Mouse (Mus musculus) ES-Bruce4 (cell line): ENCODE data around the gene Rhbdd1. TPM values are rescaled to one million over a fixed set of nuclear protein-coding genes. Genes with fewer than 3 reads are reported as not detected.

ENCODE experiments used
- H3K27ac ChIP-seq: 2 replicates; pipeline ENCODE4 v1.5.1; 2012; ENCODE audit warnings: low read length, inconsistent platforms; ENCODE audit not compliant: insufficient read depth
- H3K27me3 ChIP-seq: 2 replicates; pipeline ENCODE4 v1.6.1; 2012; ENCODE audit warnings: mild to moderate bottlenecking, low read length, inconsistent platforms; ENCODE audit not compliant: control insufficient read depth, poor library complexity, insufficient read depth, severe bottlenecking
- H3K36me3 ChIP-seq: 2 replicates; pipeline ENCODE4 v1.6.1; 2012; ENCODE audit warnings: inconsistent platforms, mild to moderate bottlenecking, low read length, moderate library complexity; ENCODE audit not compliant: control insufficient read depth, poor library complexity, insufficient read depth, severe bottlenecking
- H3K4me1 ChIP-seq: one replicate; pipeline ENCODE4 v1.8.1; 2011; ENCODE audit warnings: low read length; ENCODE audit not compliant: control insufficient read depth, insufficient read depth
- H3K4me3 ChIP-seq: 2 replicates; pipeline ENCODE4 v1.5.1; 2011; ENCODE audit warnings: low read depth, mild to moderate bottlenecking, low read length
- H3K9ac ChIP-seq: 2 replicates; pipeline ENCODE4 v1.6.1; 2012; ENCODE audit warnings: low read depth, mild to moderate bottlenecking, inconsistent platforms; ENCODE audit not compliant: poor library complexity, severe bottlenecking
- H3K9me3 ChIP-seq: replicated peaks from 2 replicates; pipeline ENCODE4 v1.6.1; 2012; ENCODE audit warnings: mild to moderate bottlenecking, low read length, inconsistent platforms; ENCODE audit not compliant: control insufficient read depth, poor library complexity, insufficient read depth, severe bottlenecking
- CTCF ChIP-seq: IDR thresholded peaks from one replicate; pipeline ENCODE4 v1.8.1; 2011; ENCODE audit warnings: low read depth, low read length
- EP300 ChIP-seq: IDR thresholded peaks from 2 replicates; pipeline ENCODE4 v1.6.1; 2011; ENCODE audit warnings: low read depth, low read length; ENCODE audit not compliant: insufficient read depth
- POLR2A ChIP-seq: IDR thresholded peaks from one replicate; pipeline ENCODE4 v1.8.1; 2011; ENCODE audit warnings: low read length; ENCODE audit not compliant: insufficient read depth
- polyA plus RNA-seq: library from polyadenylated mRNA; stranded (reverse); fragments of >200 nt; gene quantifications from 2 replicates; pipeline ENCODE4 v1.2.4, GENCODE M21; 2011; ENCODE audit warnings: low read depth; ENCODE audit not compliant: missing spikeins, insufficient read depth, insufficient read length

Gene Rhbdd1
- polyA plus RNA-seq, 1 experiment: 21.4 TPM

GRCm38 (mm10) chr1:82451927-82452651 lies 135.8 kb downstream of the Rhbdd1 start:
- Histone ChIP-seq H3K4me3 (no peak overlapping the region), H3K36me3 (no peaks in the 10 kb centered on the region), H3K27me3 (no peaks in the 10 kb centered on the region), H3K27ac (no peak overlapping the region), H3K4me1 (no peaks in the 10 kb centered on the region), H3K9ac (no peak overlapping the region), H3K9me3 (no peaks in the 10 kb centered on the region)
- TF ChIP-seq EP300: no peak
- no peak for TF ChIP-seq CTCF
- TF ChIP-seq POLR2A: no peak

GRCm38 (mm10) chr1:82454031-82454430 lies 137.8 kb downstream of the Rhbdd1 start:
- no peak overlapping the region for H3K9ac ChIP-seq
- H3K4me1 ChIP-seq: no peaks in the 10 kb centered on the region
- H3K4me3 ChIP-seq: no peak overlapping the region
- H3K27ac ChIP-seq: no peak overlapping the region
- H3K27me3 ChIP-seq: no peaks in the 10 kb centered on the region
- no peaks in the 10 kb centered on the region for H3K9me3 ChIP-seq
- no peaks in the 10 kb centered on the region for H3K36me3 ChIP-seq
- TF ChIP-seq EP300 (no peak), CTCF (no peak), POLR2A (no peak)

GRCm38 (mm10) chr1:82459350-82459749 lies 143.1 kb downstream of the Rhbdd1 start:
- Histone ChIP-seq H3K9ac (no peak overlapping the region), H3K27me3 (no peaks in the 10 kb centered on the region), H3K27ac (no peak overlapping the region), H3K36me3 (no peaks in the 10 kb centered on the region), H3K4me3 (no peak overlapping the region), H3K9me3 (no peaks in the 10 kb centered on the region), H3K4me1 (no peaks in the 10 kb centered on the region)
- TF ChIP-seq EP300 (no peak), POLR2A (no peak), CTCF (no peak)

GRCm38 (mm10) chr1:82459926-82460325 lies 143.7 kb downstream of the Rhbdd1 start:
- H3K36me3 ChIP-seq: no peaks in the 10 kb centered on the region
- no peak overlapping the region for H3K4me3 ChIP-seq
- H3K27ac ChIP-seq: no peak overlapping the region
- no peaks in the 10 kb centered on the region for H3K9me3 ChIP-seq
- no peak overlapping the region for H3K9ac ChIP-seq
- no peaks in the 10 kb centered on the region for H3K27me3 ChIP-seq
- no peaks in the 10 kb centered on the region for H3K4me1 ChIP-seq
- no peak for TF ChIP-seq CTCF
- no peak for TF ChIP-seq EP300
- TF ChIP-seq POLR2A: no peak

GRCm38 (mm10) chr1:82461041-82461440 lies 144.8 kb downstream of the Rhbdd1 start:
- TF ChIP-seq EP300 (no peak), CTCF (no peak), POLR2A (no peak)

GRCm38 (mm10) chr1:82465321-82465853 lies 149.1 kb downstream of the Rhbdd1 start:
- TF ChIP-seq POLR2A (no peak), CTCF (no peak), EP300 (no peak)
- Histone ChIP-seq H3K27me3 (no peaks in the 10 kb centered on the region), H3K9me3 (no peaks in the 10 kb centered on the region), H3K36me3 (no peaks in the 10 kb centered on the region), H3K4me3 (no peak overlapping the region), H3K27ac (no peak overlapping the region), H3K4me1 (no peaks in the 10 kb centered on the region), H3K9ac (no peak overlapping the region)

More at GRCm38 (mm10) chr1:82461041-82461440, 144.8 kb downstream of the Rhbdd1 start:
- H3K4me3 ChIP-seq: no peak overlapping the region
- H3K9ac ChIP-seq: no peak overlapping the region
- no peaks in the 10 kb centered on the region for H3K4me1 ChIP-seq
- H3K9me3 ChIP-seq: no peaks in the 10 kb centered on the region
- no peak overlapping the region for H3K27ac ChIP-seq
- no peaks in the 10 kb centered on the region for H3K36me3 ChIP-seq
- no peaks in the 10 kb centered on the region for H3K27me3 ChIP-seq
